Mouse (Mus musculus) cerebellum, postnatal 36 days (tissue): Measurements from ENCODE around the gene Glipr1l1.
"Not testable (repeated sequence)": the region's sequence is repeated elsewhere in the genome, so short reads cannot be mapped to it uniquely, and the experiment has no call there.

Experiments
- DNase-seq, 2 experiments: peaks; one replicate each; pipeline ENCODE4 v3.0.0; 2021 to 2022; ENCODE audit warnings: mixed read lengths in 2 of 2

Glipr1l1 gene

DNA sequence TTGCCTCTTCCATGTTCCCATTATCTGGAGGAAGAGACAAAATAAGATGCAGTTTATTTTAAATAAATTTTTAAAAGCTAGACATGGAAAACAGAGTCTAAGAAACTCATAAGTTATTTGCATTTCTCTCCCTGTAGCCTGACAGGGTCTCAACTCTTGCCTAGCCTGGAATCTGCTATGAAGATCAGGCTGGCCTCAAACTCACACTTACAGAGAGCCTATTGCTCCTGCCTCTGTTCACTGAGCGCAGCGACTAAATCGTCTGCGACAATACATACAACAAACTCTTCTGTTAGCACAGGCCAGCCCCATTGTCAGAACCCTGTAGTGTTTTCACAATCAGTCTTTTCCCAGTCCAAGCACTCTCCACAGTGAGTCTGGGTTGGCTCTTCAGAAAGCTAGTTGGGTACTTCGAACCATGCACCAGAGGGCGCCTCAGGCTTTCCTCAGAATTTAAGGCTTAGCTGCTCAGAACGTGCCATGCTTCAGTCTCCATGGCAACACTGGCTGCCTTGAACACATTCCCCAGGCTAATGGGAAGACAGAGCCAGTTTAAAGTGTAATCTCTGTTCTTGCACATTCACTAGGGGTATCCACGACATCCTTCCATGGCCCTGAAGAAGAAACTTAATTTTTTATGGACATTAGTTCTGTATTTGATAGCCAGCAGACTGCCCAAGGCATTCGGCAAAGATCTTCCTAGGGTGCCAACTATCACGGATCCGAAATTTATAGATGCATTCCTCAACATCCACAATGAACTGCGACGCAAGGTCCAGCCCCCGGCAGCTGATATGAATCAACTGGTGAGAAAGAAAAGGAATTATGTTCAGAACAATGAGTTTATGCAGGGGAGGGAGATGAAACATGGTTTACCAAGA is at the start of gene Glipr1l1:
Glipr1l1 (plus strand) TSS at position 488 of the 881 bp plus-strand sequence.
- DNase-seq: peak; percentile 46 to 53

DNA sequence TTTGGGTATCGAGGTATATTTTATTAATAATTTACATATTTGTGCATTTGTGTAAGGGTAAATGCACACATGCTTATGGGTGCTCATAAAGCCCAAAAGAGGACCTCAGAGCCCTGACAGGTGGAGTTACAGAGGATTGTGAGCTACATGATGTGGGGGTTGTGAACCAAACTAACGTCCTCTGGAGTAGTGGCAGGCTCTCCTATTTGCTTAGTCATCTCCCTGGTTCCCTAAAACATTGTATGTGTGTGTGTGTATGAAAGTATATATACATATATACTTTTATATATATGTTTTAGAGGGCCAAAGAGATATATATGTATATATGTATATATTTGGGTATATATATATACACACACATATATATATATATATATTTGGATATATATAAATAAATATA is 36.4 kb upstream of the Glipr1l1 start:
- no peak for DNase-seq

DNA sequence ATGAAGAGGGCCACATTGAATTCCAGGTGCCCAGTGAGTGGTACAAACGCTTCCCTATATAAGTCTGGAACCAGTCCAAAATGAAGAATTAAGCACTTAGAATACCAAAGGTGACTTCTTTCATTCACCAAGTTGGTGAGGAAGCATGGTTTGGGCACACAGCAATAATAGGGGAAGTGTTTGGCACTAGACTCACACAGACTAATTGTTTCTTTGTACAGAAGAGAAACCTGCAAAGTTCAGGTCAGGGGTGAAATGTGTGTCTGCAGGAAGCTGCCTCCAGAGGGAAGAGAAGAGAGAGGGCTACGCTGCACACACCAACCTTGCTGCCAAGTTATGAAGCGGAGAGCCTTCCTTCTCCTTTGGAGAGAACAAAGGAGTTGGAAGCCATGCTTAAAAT is 31.3 kb upstream of the Glipr1l1 start:
- DNase-seq: not testable (repeated sequence)

DNA sequence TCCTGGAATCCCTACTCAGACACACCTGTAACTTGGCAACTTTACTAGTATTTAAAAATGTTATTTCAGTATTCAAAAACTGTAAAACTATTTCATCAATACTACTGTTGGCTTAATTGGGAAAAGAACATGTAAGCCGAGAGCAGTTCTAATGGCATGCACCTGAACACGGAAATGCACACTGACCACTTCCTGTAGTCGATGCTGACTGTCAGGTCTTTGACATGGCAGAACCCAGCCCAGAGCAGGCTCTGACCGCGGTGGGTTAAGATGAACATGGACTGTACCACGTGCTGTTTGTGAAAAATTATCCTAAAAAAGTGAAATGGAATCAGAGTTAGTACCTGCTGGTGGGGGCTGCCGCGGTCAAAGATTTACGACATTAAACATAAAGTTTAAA is 16.5 kb upstream of the Glipr1l1 start:
- not testable (repeated sequence) for DNase-seq

DNA sequence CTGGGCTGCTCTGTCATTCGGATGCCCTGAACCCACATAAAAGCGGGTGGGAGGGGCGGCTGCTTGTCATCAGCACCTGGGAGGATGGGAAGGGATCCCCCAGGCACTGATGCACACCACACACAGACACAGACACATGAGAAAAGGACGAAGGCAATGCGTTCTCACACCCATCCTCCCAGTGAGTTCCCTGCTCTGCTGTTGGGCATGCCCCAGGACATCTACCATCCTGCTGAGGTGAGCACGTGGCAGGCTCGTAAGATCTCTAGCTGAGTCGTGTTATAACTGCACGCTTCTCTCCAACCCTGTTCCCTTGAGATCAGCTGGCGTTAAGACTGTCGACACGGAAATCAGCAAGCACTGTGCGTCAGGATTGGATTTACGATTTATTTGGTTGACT is 15.7 kb upstream of the Glipr1l1 start:
- DNase-seq: not testable (repeated sequence)

DNA sequence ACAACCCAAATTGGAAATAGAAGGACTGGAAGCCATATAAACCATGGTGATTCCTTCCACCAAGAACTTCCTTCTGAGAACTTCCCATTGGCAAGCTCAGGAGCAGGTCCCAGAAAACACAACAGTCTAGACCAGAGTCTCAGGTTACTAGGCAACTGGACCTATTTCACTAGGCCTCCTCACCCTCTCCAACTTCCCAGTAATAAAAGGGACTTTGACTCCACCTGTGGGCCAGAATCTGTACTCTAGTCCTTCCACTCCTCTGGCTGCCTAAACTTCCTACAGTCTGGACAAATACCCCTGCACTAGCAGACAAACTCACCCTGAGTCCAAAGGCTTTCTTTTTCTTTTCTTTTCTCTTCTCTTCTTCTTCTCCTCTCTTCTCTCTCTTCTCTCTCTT is 8.8 kb upstream of the Glipr1l1 start:
- DNase-seq: no peak

DNA sequence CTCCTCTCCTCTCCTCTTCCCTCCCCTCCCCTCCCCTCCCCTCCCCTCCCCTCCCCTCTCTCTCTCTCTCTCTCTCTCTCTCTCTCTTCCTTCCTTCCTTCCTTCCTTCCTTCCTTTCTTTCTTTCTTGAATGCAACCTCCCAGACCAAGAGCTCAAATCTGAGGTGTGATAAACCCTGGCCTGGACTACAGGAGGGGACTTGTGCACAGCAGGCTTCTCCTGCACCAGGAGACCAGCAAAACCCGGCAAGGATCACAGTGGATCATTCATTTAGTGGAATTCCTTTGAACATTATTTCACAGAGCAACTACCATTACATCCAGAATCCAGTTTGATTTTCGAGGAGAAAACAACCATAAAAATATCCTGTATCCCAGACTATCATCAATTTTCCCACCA is 8.0 kb upstream of the Glipr1l1 start:
- DNase-seq: not testable (repeated sequence)

DNA sequence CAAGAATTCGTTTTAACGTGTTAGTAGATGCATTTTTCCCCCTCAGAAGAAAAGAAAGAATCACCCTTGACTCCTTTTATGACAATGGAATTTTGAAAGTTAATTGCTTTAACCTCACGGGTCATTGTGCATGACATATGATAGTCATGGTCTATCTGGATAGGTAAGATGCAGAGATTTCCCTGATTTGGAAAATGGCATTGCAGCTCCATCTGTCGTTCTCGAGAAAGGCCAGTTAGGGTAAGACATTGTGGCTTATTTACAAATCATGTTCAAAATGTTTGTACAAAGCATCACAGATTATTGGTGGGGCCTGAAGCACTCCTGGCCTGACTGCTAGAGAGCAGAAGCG is 570 bp downstream of the Glipr1l1 start:
- not testable (repeated sequence) for DNase-seq

DNA sequence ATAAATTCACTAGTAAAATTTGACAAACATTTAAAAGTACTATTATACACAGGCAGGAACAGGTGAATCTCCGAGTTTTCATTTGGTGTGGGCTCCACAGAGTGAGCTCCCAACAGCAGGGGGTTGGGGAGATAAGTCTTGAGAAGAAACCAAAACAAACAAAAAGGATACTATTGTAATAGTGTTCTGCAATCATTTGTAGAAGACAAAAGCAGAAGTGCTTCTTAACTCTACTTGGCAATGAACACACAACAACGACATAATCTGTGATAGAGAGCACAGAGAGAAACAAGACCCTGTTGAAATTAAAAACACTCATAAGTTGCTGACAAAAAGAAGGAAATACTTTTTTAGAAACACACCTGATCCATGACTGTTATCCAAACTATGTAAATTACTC is 20.1 kb downstream of the Glipr1l1 start:
- DNase-seq: no peak

DNA sequence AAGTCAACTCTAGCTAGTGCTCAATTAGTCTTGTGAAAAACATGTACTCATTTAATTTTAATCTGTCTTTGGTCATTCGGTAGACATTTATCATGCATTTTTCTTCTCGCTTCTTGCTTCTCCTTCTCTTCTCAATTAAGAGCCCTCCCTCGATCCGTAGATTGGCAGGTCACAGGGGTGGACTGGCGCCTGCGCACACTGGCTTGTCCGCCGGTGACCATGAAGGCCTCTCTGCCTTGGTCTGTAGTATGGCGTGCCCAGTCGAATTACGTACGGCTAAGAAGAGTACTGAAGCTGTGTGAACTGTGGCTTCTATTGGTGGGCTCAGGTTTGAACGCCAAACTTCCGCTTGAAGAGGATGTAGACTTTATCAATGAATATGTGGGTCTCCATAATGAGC is 23.2 kb downstream of the Glipr1l1 start, which contains the start of gene Glipr1l2:
Glipr1l2 (plus strand) TSS at position 198 of the 400 bp plus-strand sequence.
- DNase-seq: no peak

DNA sequence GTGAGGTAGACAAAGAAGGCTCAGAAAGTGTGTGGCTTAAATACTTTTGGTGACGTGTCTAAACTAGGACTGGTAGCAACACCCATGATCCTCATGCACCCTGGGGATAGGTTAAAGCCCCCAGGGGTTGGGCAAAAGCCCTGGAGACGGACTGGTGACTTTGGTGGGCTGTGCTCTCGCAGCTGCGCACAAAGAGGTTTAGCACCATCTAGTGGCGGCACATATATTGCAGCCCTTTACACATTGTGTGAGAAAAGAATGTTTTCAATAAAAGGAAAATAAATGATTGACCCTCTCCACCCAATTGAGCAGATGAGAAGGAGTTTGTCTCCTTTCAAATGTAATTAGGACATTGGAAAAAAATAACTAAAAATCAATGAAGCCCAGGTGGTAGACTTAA is 45.8 kb downstream of the Glipr1l1 start:
- DNase-seq: peak; percentile 32 to 40

DNA sequence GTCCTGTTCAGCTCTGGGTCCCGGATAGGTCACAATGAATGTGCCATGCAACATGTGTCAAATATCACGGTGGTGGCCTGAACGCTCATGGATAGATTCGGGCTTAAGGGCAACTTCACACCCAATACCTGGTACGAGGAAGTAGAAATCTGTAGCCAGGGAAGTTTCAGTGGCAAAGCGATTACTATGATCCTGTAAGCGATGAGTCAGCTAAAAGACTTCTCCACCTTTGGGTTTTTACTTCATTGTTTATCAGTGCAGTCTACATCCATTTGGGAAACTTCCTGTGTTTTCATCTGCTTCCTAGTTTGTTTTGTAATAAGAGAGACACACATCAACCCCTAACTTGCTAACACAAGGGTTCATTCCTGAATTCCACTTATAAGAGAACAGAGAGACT is 50.4 kb downstream of the Glipr1l1 start:
- no peak for DNase-seq

DNA sequence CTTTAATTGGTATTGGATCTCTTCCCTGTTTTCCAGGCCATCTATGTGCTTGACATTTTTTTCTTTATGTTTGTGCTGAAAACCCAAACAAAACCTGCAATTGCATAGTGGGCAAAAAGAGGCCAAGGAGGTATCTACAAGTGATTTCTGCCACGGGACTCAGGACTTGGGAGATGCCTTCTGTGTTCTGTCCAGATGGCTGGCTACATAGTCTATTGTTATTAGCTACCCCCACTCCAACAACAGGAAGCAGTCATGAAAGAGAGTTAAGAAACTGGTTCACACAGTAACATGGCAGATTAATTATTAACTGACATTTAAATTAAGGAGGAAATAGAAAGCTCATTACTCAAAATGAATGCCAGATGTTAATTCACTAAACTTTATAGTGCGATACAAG is 65.1 kb downstream of the Glipr1l1 start:
- DNase-seq: not testable (repeated sequence)

DNA sequence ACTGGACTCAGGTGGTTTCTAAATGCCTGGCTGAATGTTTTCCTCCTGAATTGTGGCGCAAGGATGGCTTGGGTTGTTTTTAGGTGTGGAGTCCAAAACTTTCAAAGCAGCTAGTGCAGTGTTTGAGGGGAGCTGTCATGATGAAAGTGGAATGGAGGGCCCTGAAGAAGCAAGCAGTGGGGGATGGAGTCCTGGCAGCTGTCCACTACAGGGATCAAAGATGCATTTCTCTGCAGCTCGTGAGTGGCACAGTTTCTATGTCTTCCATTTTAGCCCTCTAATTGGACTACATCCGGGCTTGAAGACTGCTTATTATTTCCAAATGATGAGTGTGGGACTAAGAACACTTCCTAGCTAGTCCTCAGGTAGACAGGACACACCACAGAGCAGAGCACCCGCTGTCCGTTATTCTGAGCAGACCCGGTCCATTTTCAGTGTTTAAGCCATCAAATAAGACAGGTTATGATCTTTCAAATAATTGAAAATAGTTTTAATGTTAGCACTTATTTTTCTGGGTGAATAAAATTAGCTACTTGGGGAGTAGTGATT is 67.8 kb downstream of the Glipr1l1 start:
- DNase-seq: not testable (repeated sequence)
